Mouse (Mus musculus) c-Kit-positive CD71-negative TER-119-negative erythroid progenitor cells, embryonic 14.5 days (primary cell): ENCODE measurements around the gene Pdzd7.
"Not testable (repeated sequence)": the region's sequence is repeated elsewhere in the genome, so short reads cannot be mapped to it uniquely, and the experiment has no call there.

ENCODE experiments used
- DNase-seq: peaks from one replicate; pipeline ENCODE4 v3.0.0-alpha.2; 2013; ENCODE audit warnings: low read depth

Pdzd7 gene

DNA sequence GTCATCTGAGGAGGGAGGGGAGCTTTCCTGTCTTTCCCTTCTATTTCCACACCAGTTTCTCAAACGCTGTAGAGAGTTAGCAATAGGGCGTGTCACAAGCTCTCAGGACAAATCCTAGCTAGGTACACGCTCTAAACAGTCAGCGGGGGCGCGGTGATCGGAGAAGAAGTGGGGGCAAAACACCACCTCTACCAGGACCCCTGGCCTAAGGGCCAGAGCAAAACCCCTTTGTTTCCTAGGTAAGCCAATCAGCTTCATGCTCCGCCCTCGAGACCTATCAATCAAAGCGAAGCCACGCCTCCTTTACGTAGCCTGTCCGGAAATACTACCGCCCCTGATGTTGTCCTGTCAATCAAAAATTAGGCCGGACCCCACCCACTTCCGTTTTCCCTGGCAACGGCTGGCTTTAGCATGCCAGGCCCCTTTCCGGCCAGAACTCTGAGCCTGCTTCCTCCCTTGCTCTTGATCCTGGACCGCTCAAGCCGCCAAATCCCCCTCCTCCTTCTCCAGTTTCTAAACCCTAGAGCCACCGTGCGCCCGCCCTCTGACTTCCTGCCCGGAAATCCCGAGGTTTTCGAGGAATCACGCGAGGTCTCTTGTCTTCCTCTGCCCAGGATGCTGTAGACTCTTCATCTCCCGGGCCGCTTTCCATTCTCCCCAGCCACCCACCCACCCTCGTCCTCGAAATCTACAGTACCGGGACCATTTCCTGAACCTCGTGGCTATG is 12.8 kb upstream of the Pdzd7 start:
- peak; percentile 98 for DNase-seq

DNA sequence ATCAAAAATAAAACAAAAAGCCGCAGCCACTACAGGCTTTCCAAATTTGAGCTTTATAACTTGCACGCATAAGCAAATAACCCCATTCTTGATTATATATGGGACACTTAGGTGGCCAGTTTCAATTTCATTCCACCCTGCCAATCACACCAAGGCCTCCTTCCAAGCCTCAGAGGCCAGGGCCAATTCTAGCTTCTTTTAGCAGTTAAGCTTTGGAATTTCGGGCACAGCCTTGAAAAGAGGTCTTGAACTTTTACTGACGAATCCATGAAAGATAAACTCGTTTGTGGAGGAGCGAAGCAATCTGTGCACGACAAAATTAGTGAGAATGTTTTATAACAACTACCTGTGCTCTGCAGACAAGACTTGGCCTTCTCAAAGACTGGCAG is 12.2 kb upstream of the Pdzd7 start:
- DNase-seq = no peak

DNA sequence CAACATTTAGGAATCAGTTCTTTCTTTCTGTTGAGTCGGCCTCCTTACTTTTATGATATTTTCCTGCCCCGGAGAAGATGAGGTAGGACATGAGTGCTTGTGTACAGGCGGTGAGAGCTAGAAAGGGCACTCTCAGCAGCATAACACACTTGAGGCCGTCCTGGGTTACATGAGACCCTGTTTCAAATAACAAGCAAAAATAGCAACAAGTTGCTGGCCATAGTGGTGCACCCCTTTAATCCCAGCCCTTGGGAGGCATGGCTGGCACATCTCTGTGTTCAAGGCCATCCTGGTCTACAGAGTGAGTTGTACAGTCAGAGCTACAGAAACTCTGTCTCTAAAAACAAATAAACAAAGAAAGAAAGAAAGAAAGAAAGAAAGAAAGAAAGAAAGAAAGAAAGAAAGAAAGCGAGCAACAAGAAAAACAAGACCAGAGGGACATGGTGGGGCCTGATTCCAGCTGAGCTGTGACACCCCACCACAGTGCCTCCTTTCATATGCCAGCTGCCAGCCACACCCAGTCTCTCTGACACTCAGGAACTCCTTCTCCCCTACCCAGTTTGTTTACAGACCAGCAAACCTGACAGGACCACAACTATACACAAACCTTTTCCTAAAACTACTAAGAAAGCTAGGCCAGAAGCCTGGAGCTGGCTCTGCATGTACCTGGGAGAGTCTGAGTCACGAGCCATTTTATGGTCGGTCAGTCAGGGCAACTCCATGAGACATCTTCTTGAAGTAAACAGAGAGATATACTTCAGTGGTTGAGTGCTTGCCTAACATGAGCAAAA is 11.6 kb upstream of the Pdzd7 start:
- no peak for DNase-seq

DNA sequence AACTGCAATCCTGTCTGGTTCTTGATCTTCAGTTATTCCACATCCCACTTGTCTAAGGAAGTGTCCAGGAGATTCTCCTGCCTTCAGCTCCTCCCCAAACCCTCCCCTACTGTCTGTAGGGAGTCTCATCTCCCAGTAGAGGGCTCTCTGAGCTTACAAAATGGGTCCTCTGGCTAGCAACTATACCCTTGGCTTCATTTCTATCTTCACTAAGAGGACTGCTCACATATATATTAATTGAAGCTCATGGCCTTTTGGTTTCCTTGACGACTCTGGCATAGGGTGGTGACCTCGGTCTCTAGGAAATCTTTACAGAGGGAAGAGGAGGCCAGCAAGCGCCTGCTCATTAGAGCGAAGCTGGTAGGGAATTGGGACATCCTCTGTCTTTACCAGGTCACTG is 10.8 kb upstream of the Pdzd7 start:
- no peak for DNase-seq

DNA sequence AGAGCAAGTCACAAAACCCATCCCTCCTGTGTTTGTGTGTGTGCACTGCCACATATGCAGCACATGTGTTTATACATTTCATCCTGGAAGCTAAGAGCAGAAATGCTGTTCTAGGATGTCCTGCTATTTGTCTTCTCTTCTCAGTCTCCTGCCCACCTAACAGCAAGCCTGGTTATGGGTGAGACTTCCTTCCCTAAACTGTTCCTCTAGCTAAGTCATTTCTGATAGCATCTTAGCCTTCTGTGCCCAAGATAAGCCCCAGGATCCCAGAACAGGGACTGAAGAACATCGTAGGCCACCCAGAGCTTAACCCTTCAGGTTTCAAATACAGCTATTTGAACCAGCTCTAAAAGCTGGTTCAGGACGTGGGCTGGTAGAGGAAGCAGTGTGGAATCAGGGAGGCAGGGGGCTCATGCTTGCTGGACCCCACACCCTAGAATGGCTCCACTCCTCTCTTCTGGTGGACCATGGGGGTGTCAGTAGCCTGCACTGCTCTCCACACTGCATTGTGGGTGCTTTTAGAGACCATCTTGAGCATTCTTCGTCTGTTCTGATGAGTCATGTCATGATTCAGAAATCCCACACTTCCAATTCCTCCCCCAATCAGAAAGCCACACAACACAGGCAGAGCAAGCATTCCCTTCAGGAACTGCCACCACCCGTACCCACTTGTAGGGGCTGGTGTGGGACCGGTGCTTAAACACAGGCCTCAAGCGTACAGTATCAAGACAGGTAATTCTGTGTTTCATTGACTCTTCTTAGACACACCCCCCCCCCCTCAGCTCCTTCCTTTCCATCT is 9.6 kb upstream of the Pdzd7 start:
- no peak for DNase-seq

DNA sequence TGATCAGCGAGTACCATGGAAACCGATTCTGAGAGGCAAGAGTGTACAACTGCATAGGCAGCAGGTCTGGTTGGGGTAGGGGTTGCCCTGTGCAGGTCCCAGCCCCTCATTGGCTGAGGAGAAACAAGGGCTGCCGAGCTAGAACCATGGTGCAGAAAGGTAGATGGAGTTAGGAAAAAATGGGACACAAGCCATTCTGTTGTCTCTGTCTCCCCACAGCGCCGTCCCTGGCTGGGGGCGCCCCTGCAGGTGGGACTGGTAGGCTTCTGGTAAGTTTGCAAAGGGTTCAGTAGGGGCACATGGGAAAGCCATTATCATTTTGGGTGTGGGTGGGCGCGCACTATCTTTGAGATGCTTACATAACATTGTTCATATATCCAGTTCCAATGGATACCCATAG is 7.9 kb upstream of the Pdzd7 start:
- DNase-seq = no peak

DNA sequence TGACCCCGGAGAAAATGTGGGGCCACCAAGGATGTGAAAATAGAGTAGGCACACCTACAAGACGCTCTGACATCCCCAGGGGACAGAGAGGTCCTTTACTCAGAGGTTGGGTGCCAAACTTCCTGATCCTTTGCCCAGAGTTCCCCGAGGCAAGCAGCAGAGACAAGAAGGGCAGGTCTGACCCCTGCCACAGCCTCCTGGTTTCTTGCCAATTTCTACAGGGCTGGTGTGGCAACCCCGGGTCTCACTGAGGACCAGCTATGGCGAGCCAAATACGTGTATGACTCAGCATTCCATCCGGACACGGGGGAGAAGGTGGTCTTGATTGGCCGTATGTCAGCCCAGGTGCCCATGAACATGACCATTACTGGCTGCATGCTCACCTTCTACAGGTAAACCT is 4.0 kb upstream of the Pdzd7 start:
- DNase-seq = no peak

DNA sequence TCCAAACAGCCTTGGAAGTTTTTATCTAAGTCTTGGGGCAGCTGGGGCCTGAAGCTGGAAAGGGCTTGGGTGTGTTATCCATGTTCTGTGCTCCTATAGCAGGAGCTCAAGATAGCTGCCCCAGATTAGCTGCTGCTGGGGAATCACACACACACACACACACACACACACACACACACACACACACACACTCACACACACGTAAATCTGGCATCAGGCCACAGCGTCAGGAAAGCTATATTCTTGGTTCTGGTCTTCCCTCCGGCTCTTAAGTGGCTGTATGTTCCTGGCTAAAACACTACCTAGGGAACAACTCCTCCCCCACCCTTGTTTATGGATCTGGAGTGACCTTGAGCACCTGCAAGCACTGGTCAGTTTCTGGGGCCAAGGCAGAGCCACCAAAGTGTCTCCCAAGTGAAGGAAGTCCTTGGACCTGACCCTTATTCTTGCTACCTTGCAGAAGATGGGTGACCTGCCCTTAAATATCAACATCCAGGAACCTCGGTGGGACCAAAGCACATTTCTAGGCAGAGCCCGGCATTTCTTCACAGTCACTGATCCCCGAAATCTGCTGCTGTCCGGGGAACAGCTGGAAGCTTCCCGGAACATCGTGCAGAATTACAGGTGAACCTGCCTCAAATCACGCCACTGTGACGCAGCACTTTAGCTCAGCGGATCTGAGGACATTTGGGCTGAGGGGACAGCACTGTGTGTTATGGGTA is 3.3 kb upstream of the Pdzd7 start:
- no peak for DNase-seq

DNA sequence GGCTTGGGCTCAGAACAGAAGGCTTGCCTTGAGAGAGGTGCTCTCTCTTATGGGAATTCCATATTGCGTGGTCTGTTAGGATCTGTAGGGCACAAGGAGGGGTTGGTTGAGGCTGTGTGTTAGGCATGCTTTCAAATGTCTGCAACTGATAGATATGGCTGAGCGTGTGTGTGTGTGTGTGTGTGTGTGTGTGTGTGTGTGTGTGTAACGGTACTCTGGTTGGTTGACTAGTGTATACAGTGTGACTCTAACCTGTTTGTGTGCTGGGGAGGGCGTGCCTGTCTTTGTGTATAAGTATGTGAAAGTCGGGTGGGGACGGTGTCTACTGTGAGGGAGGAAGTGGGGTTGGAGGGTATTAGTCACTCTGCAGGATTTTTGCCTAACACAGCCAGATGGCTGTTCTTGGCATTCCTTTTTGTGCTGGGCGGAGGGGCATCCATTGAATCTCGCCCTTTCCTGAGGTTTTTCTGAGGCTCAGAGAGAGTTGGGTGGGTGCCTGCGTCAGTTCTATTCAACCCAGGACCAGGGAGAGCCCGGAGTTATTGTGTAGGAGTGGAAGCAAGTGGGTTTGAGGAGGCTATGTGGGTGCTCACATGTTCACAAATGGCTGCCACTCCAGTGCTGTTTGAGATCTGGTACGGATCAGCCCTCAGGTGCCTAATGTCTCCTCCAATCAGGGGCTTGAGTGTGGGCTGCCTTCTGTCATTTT is 2.6 kb upstream of the Pdzd7 start:
- no peak for DNase-seq

DNA sequence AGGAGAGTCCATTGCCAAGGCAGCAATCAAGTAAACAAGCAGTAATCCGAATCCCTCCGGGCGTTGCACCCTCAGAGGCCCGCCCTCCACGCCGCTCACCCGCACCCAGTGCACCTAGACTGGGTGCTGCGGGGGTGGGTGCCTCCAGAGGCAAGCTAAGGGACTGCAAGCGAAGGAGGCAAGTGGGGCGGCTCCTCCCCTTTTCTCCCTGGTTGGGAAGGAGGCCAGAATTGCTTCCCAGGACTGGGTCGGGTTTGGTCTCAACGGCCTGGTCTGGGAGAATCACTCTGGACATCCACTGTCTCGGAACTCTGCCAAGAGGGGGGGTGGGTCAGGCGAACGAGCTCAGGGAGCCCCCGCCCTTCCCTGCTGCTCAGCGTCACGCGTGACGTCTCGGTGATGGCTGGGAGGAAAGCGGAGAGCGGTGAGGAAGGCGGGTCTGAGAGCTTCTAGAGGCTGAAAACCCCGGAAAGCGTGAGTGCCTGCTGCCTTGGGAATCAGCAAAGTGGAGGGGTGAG is 2.0 kb upstream of the Pdzd7 start, which contains the start of gene Sfxn3:
Sfxn3 (plus strand) TSS at position 87 of the 518 bp plus-strand sequence.
- DNase-seq = peak; percentile 69

DNA sequence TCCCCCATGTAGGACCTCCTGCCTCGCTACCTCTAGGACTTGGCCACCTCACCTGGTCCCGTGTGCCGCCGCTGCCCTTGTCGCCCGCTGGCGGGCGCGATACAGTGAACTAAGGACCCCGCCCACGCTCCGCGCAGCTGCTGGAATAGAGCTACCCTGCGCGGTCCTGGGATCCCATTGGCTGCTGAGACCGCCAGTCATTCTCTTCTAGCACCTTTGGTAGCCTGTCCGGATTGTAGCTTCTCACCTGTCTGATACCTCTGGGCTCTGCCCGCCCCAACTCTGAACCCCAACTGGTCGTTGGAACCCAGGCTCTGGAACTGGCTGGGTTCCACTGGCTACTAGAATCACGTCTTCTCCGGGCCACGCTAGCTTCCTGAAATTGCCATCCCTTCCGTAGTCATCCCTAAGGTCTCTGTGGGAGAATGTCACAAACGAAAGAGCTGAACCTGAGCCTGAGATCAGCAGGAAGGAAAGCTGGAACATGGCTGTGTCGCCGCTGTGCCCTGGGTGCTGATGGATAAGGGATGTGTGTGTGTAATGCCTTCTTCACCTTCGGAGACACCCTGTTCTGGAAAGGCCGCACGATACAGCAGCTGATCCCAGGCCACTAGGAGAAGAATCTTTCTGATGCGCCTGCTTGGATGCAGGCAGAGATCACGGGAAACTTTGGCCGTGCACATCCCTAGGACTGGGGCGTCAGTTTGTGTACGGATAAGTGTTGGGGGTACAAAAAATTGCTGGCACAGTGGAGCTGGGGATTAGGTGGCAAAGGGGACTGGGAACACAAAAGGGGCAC is 1.2 kb upstream of the Pdzd7 start:
- DNase-seq = no peak

DNA sequence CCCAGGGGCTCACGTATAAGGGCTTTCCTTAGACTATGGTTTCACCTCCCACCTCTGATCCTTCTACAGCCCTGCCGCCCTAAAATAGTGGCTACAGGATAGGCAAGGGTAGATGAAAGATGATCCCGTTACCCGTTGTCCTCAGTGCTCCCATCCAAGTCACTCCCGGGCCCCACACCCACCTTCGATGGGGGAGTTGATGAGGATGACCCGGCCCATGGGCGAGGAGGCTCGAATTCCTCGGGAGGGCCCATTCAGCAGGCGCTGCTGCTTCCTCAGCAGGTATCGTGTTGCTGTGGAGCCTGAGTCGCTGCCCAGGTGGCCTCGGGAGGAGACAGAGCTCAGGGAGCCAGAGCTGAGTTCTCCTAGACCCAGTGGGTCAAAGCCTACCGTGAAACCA is 281 bp downstream of the Pdzd7 start:
- no peak for DNase-seq

DNA sequence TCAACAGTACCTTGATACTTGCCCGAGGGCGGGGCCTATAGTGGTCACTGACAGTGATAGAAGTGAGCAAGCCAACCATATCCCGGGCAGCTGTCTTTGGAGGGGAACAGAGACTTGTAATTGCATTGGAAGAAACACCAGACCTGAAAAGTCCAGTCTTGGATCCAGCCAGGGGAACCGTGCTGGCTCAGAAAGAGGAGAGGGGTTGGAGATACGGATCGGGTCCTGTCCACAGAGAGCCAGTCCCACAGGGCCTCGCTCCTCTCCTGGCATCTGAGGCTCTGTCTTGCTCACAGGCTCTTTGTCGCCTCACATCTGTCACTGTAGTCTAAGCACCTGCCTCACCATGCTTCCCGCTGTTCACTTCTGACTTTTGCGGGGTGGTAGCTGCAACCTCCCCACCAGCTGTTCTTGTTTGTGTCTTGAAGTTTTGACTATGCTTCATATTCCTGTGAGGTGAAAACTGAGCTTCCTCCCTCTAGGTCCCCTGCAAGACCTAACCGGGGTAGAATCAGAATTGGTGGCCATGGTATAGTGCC is 1.1 kb downstream of the Pdzd7 start:
- no peak for DNase-seq

DNA sequence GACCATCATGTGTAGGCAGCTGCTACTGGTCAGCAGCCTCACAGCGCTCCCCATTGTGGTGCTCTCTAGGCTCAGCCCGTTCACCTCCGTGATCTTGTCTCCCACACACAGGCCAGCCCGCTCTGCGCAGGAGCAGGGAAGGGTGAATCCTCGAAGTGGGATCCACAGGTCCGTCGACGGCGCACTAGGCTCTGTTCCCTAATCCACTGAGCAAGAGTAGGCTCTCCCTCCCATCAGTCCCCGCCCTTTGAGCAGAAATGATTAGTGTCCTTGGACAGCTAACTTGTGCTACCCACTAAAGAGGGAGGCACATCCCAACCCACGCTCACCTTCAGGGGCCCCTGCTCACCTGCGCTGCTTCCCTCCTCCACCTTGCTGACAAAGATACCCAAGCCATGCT is 5.3 kb downstream of the Pdzd7 start:
- DNase-seq = no peak

DNA sequence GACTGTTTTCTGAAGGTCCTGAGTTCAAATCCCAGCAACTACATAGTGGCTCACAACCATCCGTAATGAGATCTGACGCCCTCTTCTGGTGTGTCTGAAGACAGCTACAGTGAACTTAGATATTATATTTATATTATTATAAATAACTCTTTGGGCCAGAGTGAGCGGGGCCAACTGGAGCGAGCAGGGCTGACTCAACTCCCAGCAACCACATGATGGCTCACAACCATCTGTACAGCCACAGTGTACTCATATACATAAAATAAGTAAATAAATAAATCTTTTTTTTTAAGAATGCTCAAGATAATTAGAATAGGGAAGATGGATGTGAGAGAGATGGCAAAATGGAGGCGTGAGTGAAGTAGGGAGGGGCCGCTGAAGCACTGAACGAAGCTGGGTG is 7.3 kb downstream of the Pdzd7 start:
- not testable (repeated sequence) for DNase-seq

DNA sequence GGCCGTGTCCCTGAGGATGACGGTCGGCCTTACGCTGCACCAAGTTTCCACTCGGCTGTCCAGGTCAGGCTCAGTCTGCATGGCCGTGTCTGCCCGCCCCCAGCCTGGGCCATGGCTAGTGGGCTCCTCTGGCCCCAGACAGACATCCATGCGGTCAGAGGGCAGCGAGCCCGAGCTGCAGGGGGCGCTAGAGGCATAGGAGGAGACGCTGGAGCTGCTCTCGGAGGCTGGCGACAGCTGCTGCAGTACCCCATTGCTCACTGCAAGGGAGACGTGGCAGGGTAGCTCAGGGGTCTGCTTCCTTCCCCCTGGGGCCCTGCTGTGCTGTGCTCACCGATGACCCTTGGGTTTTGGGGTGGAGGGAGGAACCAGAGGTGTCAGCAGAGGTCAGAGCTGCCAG is 8.7 kb downstream of the Pdzd7 start:
- no peak for DNase-seq

DNA sequence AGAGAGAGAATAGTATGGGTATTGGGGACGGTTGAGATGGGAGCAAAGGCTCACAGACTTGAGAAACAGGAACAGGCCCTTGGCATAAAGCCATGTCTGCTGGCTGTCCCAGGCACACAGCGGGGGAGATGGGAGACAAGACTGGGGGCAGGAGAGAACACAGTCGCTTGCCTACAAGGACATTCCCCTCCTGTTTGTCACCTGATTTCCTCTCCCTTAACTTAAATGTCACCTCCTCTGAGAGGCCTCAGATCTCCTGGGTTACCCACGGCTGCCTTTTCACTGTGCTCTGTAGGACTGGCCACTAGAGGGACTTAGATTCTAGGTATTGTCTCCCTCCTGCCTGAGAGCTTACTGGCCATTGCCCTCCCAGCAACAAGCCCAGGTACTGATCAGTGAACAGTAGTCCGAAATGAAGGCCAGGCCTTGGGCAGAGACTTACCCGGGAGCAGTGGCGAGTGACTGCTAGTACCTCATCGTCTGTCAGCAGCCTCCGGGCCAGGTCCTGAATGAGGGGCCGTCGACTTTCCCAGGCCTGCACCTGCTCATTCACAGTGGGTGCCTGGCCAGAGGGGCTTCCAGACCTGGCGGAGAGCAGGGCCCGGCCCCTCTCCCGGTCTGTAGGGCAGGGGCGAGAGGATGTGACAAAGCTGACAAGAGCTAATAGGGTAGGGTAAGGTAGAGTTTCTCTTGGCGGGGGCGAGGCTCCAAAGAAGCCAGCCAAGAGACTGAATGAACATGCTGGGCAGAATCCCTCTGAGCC is 12.8 kb downstream of the Pdzd7 start:
- no peak for DNase-seq

DNA sequence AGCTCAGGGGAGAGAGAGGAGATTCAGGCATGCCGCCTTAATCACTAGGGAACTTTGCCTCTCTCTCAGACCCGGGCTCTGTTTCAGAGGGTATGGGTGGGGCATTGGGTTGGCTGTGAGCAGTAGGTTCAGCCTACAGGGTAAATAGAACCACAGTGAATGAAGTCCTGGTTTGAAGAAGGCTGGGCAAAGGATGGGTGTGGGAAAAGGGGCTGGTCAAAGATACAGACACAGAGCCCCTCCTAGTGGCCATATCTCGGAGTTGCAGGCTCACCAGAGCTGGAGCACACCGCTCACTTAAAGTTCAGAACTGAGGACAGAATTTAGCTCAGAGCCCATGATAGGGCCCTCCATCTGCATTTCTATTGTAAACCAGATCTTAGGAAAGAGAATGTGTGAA is 13.7 kb downstream of the Pdzd7 start:
- peak; percentile 70 for DNase-seq
